Mouse (Mus musculus) intestine, postnatal 0 days (tissue): Measurements from ENCODE around the gene Senp5. TPM values are rescaled to one million over a fixed set of nuclear protein-coding genes. Genes with fewer than 3 reads are reported as not detected.

Experiments used
- ATAC-seq: fragments of 200-750 bp; cut with Nextera tagmentation; 2 replicates; pipeline ENCODE4 v1.8.0; 2017; ENCODE audit warnings: mild to moderate bottlenecking, moderate TSS enrichment, moderate library complexity
- H3K27ac ChIP-seq: fragments of 300-500 bp; sonication (generic); 2 replicates; pipeline ENCODE4 v1.5.1; 2014; ENCODE audit warnings: mild to moderate bottlenecking, low read depth, low read length, moderate library complexity
- H3K27me3 ChIP-seq: fragments of 300-500 bp; sonication (generic); replicated peaks from 2 replicates; pipeline ENCODE4 v1.6.1; 2014; ENCODE audit warnings: low read length, mixed read lengths; ENCODE audit not compliant: control insufficient read depth, insufficient read depth
- H3K36me3 ChIP-seq: fragments of 300-500 bp; sonication (generic); 2 replicates; pipeline ENCODE4 v1.6.1; 2014; ENCODE audit warnings: mild to moderate bottlenecking, moderate library complexity; ENCODE audit not compliant: control insufficient read depth, insufficient read depth
- H3K4me1 ChIP-seq: fragments of 300-500 bp; sonication (generic); replicated peaks from 2 replicates; pipeline ENCODE4 v1.6.1; 2014; ENCODE audit warnings: antibody characterized with exemption, low read length, mixed read lengths; ENCODE audit not compliant: control insufficient read depth, insufficient read depth
- H3K4me2 ChIP-seq: fragments of 300-500 bp; sonication (generic); replicated peaks from 2 replicates; pipeline ENCODE4 v1.6.1; 2014; ENCODE audit warnings: low read depth, mild to moderate bottlenecking, moderate library complexity
- H3K4me3 ChIP-seq: fragments of 300-500 bp; sonication (generic); 2 replicates; pipeline ENCODE4 v1.5.1; 2014; ENCODE audit warnings: low read depth, low read length
- H3K9ac ChIP-seq: fragments of 300-500 bp; sonication (generic); 2 replicates; pipeline ENCODE4 v1.6.1; 2014; ENCODE audit warnings: mild to moderate bottlenecking, low read depth, low read length
- H3K9me3 ChIP-seq: fragments of 300-500 bp; sonication (generic); 2 replicates; pipeline ENCODE4 v1.6.1; 2016; ENCODE audit warnings: mixed run types; ENCODE audit not compliant: control insufficient read depth
- CTCF ChIP-seq: sonication (generic); IDR thresholded peaks from 2 replicates; pipeline ENCODE4 v1.5.1; 2016; ENCODE audit warnings: low read depth, mild to moderate bottlenecking, control low read depth, antibody characterized with exemption, moderate library complexity
- WGBS: fragments of 180-500 bp; shearing (Covaris S2); extraction: QIAGEN DNeasy Blood & Tissue Kit; methylation state at CpG from one replicate; pipeline ENCODE4 v1.1.7; 2014; 5-methylcytosine and 5-hydroxymethylcytosine counted together
- polyA plus RNA-seq: library from polyadenylated mRNA; unstranded; fragments of >200 nt; fragmentation: Nextera tagmentation; extraction: Ambion mirVana; gene quantifications from 2 replicates; pipeline ENCODE4 v1.2.1, GENCODE M21; 2015

Gene Senp5
- polyA plus RNA-seq, result 5.0 and 5.2 TPM in 2 replicates

DNA sequence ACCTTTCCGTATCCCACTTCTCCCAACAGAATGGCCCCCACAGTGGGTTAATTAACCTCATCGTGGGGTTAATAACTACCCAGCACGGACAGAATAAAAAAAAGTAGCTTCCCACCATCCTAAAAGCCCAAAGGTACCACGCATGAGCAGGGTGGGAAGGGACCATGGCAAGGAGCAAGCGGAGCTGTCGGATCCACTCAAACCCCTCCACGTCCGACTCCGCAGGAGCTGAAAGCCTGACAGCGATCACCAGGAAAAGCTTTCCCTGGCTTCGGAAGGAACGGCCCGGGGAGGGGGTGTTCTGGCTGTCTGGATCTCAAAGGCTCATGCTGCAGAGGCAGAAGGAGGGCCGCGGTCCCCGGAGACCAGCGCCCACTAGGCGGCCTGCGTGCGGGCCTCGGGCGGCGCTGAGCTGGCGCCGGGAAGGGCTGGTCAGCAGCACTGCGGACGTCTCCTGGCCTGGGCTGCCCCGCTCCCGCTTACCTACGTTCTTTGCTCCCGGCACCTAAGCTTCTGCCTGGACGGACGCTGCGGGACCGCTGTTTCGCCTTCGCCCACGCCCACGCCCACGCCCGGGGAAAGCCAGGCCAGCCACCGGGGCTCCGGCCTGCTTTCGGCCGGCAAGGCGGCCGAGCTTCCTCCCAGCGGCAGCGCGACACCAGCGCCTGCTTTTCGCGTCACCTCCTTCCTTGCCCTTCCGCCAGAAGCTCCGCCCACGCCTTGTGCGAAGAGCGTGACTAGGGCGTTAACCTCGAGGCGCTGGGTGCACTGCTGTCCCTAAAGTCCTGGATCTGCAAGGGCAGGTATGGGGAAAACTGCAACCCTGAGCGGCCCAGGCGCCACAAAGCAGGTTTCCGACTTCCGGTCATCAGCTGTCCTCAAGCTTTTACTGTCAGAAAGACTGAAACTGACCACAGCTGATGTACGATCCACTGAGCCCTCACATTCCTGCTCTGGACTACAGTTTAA, at the start of gene Senp5:
Gene Senp5, minus strand, starts transcription at position 779 of the 969 bp plus-strand sequence.
- Histone ChIP-seq H3K4me1 (peaks cover 10% of the 10 kb centered on the region), H3K36me3 (no peaks in the 10 kb centered on the region; the same call in 1 of the 2 replicates), H3K9me3 (no peaks in the 10 kb centered on the region), H3K4me3 (peak within 1 kb of the TSS; percentile 96), H3K27ac (peak within 1 kb of the TSS; percentile 89), H3K4me2 (peak within 1 kb of the TSS; percentile 88), H3K27me3 (no peaks in the 10 kb centered on the region), H3K9ac (peak within 1 kb of the TSS; percentile 94)
- WGBS, result under 1% methylated on average over 65 of the region's 66 CpGs
- peak; percentile 96 for ATAC-seq
- TF ChIP-seq CTCF, result peak; percentile 54

- WGBS, result 93% methylated on average over 4 of the region's 4 CpGs
- H3K27me3 ChIP-seq, result no peaks in the 10 kb centered on the region
Measured at GRCm38 (mm10) chr16:32042367-32042766, 39.3 kb upstream of the Senp5 start.

GRCm38 (mm10) chr16:32019678-32020077, 16.6 kb upstream of the Senp5 start:
- Histone ChIP-seq H3K36me3 (peaks cover 64% of the 10 kb centered on the region), H3K27ac (no peak overlapping the region), H3K4me1 (no peaks in the 10 kb centered on the region), H3K27me3 (no peaks in the 10 kb centered on the region), H3K9ac (no peak overlapping the region), H3K4me3 (no peak overlapping the region), H3K9me3 (no peaks in the 10 kb centered on the region), H3K4me2 (no peak overlapping the region)
- no peak for TF ChIP-seq CTCF
- ATAC-seq, result no peak
- 94% methylated on average over 9 of the region's 9 CpGs for WGBS

More at GRCm38 (mm10) chr16:32042367-32042766, 39.3 kb upstream of the Senp5 start:
- peaks cover 69% of the 10 kb centered on the region for H3K36me3 ChIP-seq
- no peaks in the 10 kb centered on the region for H3K4me1 ChIP-seq
- no peak overlapping the region for H3K9ac ChIP-seq
- H3K27ac ChIP-seq, result no peak overlapping the region
- ATAC-seq, result no peak
- no peak overlapping the region for H3K4me3 ChIP-seq
- no peak overlapping the region for H3K4me2 ChIP-seq
- TF ChIP-seq CTCF, result peak; percentile 57
- no peaks in the 10 kb centered on the region for H3K9me3 ChIP-seq

- Histone ChIP-seq H3K27me3 (no peaks in the 10 kb centered on the region), H3K4me2 (no peak overlapping the region; the same call in 1 of the 2 replicates), H3K36me3 (peaks cover 5% of the 10 kb centered on the region; the same call in 1 of the 2 replicates), H3K9ac (no peak overlapping the region), H3K9me3 (no peaks in the 10 kb centered on the region), H3K4me3 (no peak overlapping the region), H3K27ac (no peak overlapping the region), H3K4me1 (0 out of 2 replicates have a peak, but pooled peaks cover 4% of the 10 kb centered on the region)
- no peak for TF ChIP-seq CTCF
- WGBS, result 56% methylated on average over 4 of the region's 4 CpGs
- ATAC-seq, result no peak
Measured at GRCm38 (mm10) chr16:32010330-32010729, 7.2 kb upstream of the Senp5 start.

- Histone ChIP-seq H3K4me2 (no peak overlapping the region; the same call in 1 of the 2 replicates), H3K4me3 (no peak overlapping the region), H3K27ac (no peak overlapping the region), H3K4me1 (0 out of 2 replicates have a peak, but pooled peaks cover 4% of the 10 kb centered on the region), H3K27me3 (no peaks in the 10 kb centered on the region), H3K9me3 (no peaks in the 10 kb centered on the region), H3K36me3 (peaks cover 5% of the 10 kb centered on the region; the same call in 1 of the 2 replicates), H3K9ac (no peak overlapping the region)
- no peak for TF ChIP-seq CTCF
- peak; percentile 55 for ATAC-seq
- 12% methylated on average over 5 of the region's 5 CpGs for WGBS
Measured at GRCm38 (mm10) chr16:32009913-32010312, 6.8 kb upstream of the Senp5 start.
